Mouse (Mus musculus) spleen, adult 2 months (tissue): ENCODE results near the gene Tmem82.

Experiments
- CTCF ChIP-seq: fragments of 200-500 bp; IDR thresholded peaks from 2 replicates; pipeline ENCODE4 v1.5.1; 2011; ENCODE audit warnings: mild to moderate bottlenecking, inconsistent platforms; ENCODE audit not compliant: insufficient read depth, insufficient read length, insufficient replicate concordance; ENCODE audit errors: extremely low read depth
- POLR2A ChIP-seq: fragments of 200-500 bp; IDR thresholded peaks from 2 replicates; pipeline ENCODE4 v1.6.1; 2011; ENCODE audit warnings: low read depth, low read length, inconsistent platforms

DNA sequence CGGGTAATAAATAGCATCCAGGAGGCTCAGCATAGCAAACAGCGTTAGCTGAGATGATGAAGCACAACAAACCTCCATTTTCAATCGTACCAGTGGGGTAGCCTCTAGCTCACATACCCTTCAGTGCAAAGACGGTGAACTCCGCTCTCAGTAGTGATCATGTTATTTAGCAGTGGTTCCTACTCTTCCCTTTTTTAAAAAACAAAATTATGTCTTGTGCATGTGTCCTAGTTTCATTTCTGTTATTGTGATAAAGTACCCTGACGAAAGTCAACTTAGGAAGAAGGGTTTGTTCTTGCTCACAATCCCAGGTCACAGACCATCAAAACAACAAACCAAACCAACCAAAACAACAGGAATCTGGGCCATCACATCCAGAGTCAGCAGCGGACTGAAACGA, 27.6 kb upstream of the Tmem82 start:
- TF ChIP-seq CTCF (no peak), POLR2A (no peak)
